Mouse (Mus musculus) liver, embryonic 11.5 days (tissue): ENCODE measurements around the gene Tnfaip2. TPM values are rescaled to one million over a fixed set of nuclear protein-coding genes. Genes with fewer than 3 reads are reported as not detected.
A peak's percentile ranks its signal among the peaks of the same experiment; 100 is the strongest.

ENCODE experiments used
- ATAC-seq: fragments of 200-750 bp; cut with Nextera tagmentation; replicated peaks from 2 replicates; pipeline ENCODE4 v1.8.0; 2017; ENCODE audit warnings: moderate number of reproducible peaks, mild to moderate bottlenecking, moderate TSS enrichment, moderate library complexity; ENCODE audit not compliant: low FRiP score
- DNase-seq: peaks from one replicate; pipeline ENCODE4 v3.0.0-alpha.2; 2017; ENCODE audit warnings: low spot score
- H3K27ac ChIP-seq: fragments of 300-500 bp; sonication (generic); 2 replicates; pipeline ENCODE4 v1.5.1; 2014; ENCODE audit warnings: mild to moderate bottlenecking, low read depth, low read length, control low read depth
- H3K27me3 ChIP-seq: fragments of 300-500 bp; sonication (generic); replicated peaks from 2 replicates; pipeline ENCODE4 v1.6.1; 2014; ENCODE audit warnings: low read length, mixed read lengths; ENCODE audit not compliant: control insufficient read depth, insufficient read depth
- H3K36me3 ChIP-seq: fragments of 300-500 bp; sonication (generic); 2 replicates; pipeline ENCODE4 v1.6.1; 2014; ENCODE audit warnings: mild to moderate bottlenecking, low read length, moderate library complexity, mixed read lengths; ENCODE audit not compliant: control insufficient read depth, insufficient read depth
- H3K4me1 ChIP-seq: fragments of 300-500 bp; sonication (generic); replicated peaks from 2 replicates; pipeline ENCODE4 v1.6.1; 2014; ENCODE audit warnings: low read length, mixed read lengths; ENCODE audit not compliant: control insufficient read depth, insufficient read depth
- H3K4me2 ChIP-seq: fragments of 300-500 bp; sonication (generic); 2 replicates; pipeline ENCODE4 v1.6.1; 2014; ENCODE audit warnings: mild to moderate bottlenecking, control low read depth, moderate library complexity
- H3K4me3 ChIP-seq: fragments of 300-500 bp; sonication (generic); 2 replicates; pipeline ENCODE4 v1.5.1; 2014; ENCODE audit warnings: low read depth, low read length, control low read depth
- H3K9ac ChIP-seq: fragments of 300-500 bp; sonication (generic); 2 replicates; pipeline ENCODE4 v1.6.1; 2014; ENCODE audit warnings: low read depth, low read length, control low read depth
- H3K9me3 ChIP-seq: fragments of 300-500 bp; sonication (generic); 2 replicates; pipeline ENCODE4 v1.6.1; 2016; ENCODE audit warnings: low read length, inconsistent platforms, mixed read lengths; ENCODE audit not compliant: control insufficient read depth
- WGBS: fragments of 180-500 bp; shearing (Covaris S2); extraction: QIAGEN DNeasy Blood & Tissue Kit; methylation state at CpG from one replicate; pipeline ENCODE4 v1.1.7; 2014; 5-methylcytosine and 5-hydroxymethylcytosine counted together
- polyA plus RNA-seq: library from polyadenylated mRNA; unstranded; fragments of >200 nt; fragmentation: Nextera tagmentation; extraction: Ambion mirVana; gene quantifications from 2 replicates; pipeline ENCODE4 v1.2.1, GENCODE M21; 2014

The Tnfaip2 gene
- polyA plus RNA-seq, 1 experiment from 2014 or later, result 107 TPM

DNA sequence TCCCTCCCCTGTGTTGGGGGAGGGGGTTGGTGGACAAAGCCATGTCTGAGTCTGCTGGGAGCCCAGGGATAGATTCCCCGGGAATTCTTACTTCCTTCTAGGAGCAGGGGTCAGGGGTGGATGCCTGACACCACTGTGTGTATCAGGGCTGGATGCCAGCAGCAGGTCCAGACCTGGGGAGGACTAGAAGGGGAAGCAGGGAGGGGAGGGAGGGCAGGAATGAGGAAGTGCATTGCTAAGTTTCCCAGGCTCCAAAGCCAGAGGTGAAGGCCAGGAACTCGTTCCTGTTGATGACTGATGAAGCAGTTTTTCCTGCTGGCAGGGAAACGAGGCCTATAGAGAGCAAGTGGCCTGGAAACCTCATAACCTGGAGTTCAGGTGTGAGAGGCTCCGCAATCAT, 10.2 kb upstream of the Tnfaip2 start:
- peaks cover 32% of the 10 kb centered on the region for H3K27me3 ChIP-seq
- H3K27ac ChIP-seq, result peak overlapping the region; percentile 20; the same call in 1 of the 2 replicates
- no peak overlapping the region for H3K9ac ChIP-seq
- ATAC-seq (no peak), DNase-seq (no peak)
- no peak overlapping the region for H3K4me2 ChIP-seq
- peaks cover 84% of the 10 kb centered on the region for H3K4me1 ChIP-seq
- H3K36me3 ChIP-seq, result no peaks in the 10 kb centered on the region
- no peak overlapping the region for H3K4me3 ChIP-seq
- H3K9me3 ChIP-seq, result no peaks in the 10 kb centered on the region
- WGBS, result 31% methylated on average over 4 of the region's 4 CpGs

DNA sequence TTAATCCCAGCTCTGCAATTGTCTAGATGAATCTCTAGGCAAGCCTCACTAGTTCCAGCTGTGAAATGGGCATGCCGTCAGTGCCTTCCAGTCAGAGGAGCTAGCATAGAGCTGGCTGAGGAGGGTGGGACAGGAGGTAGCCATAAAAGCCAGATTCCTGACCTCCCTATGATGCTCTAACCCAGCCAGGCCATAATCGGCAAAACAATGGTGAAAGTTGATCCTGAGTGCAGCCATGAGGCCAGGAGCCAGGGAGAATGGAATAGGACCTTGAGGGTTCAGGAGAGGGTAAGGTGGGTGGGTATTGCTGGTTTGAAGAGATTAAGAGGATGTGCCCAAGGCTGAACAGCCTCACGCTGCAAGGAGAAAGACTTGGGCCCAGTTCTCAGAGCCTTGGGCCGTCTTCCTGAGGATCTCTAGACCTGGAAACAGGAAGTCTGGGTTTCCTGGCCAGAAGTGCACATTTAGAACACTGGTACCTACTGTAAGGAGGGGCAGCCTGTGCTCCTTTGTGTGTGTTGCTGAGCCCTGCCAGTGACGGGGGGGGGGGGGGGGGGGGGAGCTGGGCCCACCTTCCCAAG, 9.4 kb upstream of the Tnfaip2 start:
- peaks cover 25% of the 10 kb centered on the region for H3K27me3 ChIP-seq
- H3K36me3 ChIP-seq, result no peaks in the 10 kb centered on the region
- H3K27ac ChIP-seq, result peak overlapping the region; percentile 53
- H3K4me1 ChIP-seq, result peaks cover 91% of the 10 kb centered on the region
- DNase-seq (no peak), ATAC-seq (no peak)
- no peak overlapping the region for H3K4me3 ChIP-seq
- H3K4me2 ChIP-seq, result peak overlapping the region; percentile 19
- 44% methylated on average over 5 of the region's 5 CpGs for WGBS
- H3K9ac ChIP-seq, result 0 out of 2 replicates have a peak overlapping the region, but pooled peaks have one; percentile 10
- no peaks in the 10 kb centered on the region for H3K9me3 ChIP-seq

DNA sequence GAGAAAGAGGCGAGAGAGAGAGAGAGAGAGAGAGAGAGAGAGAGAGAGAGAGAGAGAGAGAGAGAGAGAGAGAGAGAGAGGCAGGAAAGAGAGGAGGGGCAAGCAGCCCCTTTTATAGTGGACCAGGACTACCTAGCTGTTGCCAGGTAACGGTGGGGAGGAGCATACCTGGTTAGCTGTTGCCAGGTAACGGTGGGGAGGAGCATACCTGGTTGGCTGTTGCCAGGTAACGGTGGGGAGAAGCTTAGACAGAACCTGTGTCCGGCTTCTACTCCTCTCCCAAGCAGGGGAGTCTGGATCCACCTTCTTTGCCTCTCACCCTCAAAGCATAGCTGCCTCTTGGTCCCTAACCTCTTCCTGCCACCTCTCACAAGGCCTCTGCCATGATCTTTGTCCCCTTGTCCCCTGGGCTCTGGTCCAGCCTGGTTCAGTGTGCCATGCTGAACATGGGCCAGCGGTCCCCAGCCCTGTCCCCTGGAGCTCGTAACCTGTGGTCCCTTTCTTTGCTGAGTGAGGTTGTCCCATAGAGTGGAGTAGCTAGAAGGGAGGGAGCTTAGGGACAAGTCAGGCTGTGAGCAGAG, 8.0 kb upstream of the Tnfaip2 start:
- Histone ChIP-seq H3K4me2 (peak overlapping the region; percentile 46), H3K27ac (peak overlapping the region; percentile 71), H3K27me3 (peaks cover 11% of the 10 kb centered on the region), H3K9me3 (no peaks in the 10 kb centered on the region), H3K4me1 (peaks cover 93% of the 10 kb centered on the region), H3K36me3 (no peaks in the 10 kb centered on the region), H3K4me3 (peak overlapping the region; percentile 5; the same call in 1 of the 2 replicates), H3K9ac (peak overlapping the region; percentile 44)
- DNase-seq (no peak), ATAC-seq (peak; percentile 9; the same call in 1 of the 2 replicates)
- WGBS, result 45% methylated on average over 6 of the region's 7 CpGs

DNA sequence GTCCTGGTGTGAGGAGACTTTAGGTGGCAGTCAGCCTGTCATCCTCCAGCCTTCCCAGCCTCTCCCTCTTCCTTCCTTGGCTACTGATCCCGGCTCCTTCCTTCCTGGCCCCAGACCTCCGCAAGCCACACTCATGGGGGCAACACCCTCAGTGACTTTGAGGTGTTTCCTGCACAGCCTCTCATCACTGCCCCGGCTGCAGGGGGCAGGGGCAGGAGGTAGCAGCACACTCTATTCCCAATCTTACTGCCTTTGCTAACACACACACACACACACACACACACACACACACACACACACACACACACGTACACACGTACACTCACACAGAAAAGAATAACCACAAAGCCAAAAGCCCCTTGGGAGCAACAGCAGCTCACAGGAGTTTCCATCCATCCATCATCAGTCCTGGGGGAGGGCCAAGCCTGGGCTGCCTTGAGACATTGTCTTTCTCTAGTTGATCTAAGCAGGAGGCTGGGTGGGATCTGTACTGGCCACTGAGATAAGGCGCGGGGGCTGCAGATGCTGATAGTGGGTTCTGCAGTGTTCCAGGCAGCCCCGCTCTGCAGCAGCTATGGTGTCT, 7.4 kb upstream of the Tnfaip2 start:
- Histone ChIP-seq H3K4me2 (peak overlapping the region; percentile 46), H3K4me1 (peaks cover 93% of the 10 kb centered on the region), H3K4me3 (peak overlapping the region; percentile 5; the same call in 1 of the 2 replicates), H3K36me3 (no peaks in the 10 kb centered on the region), H3K27me3 (peaks cover 10% of the 10 kb centered on the region), H3K9ac (peak overlapping the region; percentile 44), H3K27ac (peak overlapping the region; percentile 71), H3K9me3 (no peaks in the 10 kb centered on the region)
- DNase-seq (peak; percentile 73), ATAC-seq (peak; percentile 92)
- WGBS, result 13% methylated on average over 8 of the region's 8 CpGs

DNA sequence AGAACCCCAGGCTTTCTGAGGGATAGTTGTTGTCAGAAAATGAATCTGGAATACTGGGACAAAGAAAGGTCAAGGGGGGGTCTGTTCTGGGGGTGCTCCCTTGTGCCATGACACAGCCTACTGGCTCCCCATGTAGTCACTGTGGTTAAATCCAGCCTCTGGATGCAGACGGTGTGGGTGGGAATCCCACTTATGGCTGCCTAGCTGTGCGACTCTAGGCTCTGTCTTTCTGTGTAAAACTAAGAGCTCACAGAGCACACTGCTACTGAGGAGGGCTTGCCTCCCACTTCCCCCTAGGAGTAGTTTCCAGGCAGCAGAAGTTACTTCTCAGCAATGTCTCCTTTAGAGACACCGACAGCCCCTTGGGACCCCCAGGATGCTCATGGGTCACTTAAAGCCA, 6.1 kb upstream of the Tnfaip2 start:
- Histone ChIP-seq H3K9ac (no peak overlapping the region), H3K4me1 (peaks cover 79% of the 10 kb centered on the region), H3K4me2 (no peak overlapping the region), H3K36me3 (no peaks in the 10 kb centered on the region), H3K27ac (peak overlapping the region; percentile 67), H3K9me3 (no peaks in the 10 kb centered on the region), H3K4me3 (no peak overlapping the region), H3K27me3 (no peaks in the 10 kb centered on the region)
- ATAC-seq (no peak), DNase-seq (no peak)
- 83% methylated on average over 3 of the region's 3 CpGs for WGBS

DNA sequence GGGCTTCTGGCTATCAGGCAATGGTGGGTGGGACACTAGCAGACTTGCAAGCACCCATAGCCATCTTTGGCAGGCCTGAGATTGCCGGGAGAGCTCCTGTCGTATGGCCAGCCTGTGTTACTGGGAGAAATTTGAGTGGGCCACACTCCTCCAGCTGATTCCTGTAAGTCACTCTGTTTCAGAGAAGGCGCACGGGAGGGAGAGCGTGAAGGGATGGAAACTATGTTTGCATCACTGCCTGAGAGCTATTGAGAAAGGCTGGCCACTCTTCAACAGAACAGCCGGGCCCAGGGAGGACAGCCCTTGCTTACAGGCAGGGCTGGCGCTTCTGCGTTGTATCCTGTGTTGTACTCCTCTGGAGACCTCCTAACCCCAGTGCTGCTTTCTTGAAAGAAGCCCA, 5.6 kb upstream of the Tnfaip2 start:
- Histone ChIP-seq H3K27ac (peak overlapping the region; percentile 67), H3K36me3 (no peaks in the 10 kb centered on the region), H3K9me3 (no peaks in the 10 kb centered on the region), H3K4me2 (no peak overlapping the region), H3K4me1 (peaks cover 78% of the 10 kb centered on the region), H3K9ac (peak overlapping the region; percentile 3; the same call in 1 of the 2 replicates), H3K27me3 (no peaks in the 10 kb centered on the region), H3K4me3 (no peak overlapping the region)
- ATAC-seq (no peak), DNase-seq (no peak)
- WGBS, result 68% methylated on average over 8 of the region's 8 CpGs

DNA sequence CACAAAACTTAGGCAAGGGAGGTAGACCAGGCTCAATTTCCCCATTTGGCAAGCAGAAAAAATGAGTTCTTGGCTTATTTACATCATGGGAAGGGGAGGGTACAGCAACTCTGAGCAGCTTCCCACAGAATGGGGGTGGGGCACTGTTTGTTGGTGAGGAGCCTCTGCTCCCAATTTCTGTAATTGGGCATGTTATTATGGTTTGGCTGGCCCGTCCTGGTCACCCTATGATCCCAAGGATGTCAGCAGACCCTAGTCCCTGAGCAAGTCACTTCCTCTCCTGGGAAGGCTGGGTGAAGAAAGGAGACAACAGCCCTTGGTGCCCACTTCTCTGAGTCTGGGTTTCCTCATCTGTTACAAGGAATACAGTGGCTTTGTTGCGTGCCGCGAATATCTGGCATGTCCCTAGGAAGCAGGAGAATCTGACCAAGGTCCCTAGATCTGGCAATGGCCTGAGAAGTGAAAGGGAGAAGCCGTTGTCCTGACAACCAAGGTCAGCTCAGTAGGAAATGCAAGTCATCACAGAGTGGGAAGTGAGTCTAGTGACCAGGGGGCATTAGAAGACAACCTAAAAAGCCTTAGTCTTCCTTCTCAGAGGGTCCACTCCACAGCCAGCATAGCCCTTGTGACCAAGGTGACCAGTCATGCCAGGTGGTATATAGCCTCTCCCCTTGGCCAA, 4.9 kb upstream of the Tnfaip2 start:
- no peaks in the 10 kb centered on the region for H3K9me3 ChIP-seq
- no peak for DNase-seq
- H3K27me3 ChIP-seq, result peaks cover 5% of the 10 kb centered on the region; the same call in 1 of the 2 replicates
- ATAC-seq, result no peak
- no peak overlapping the region for H3K4me2 ChIP-seq
- WGBS, result 36% methylated on average over 5 of the region's 5 CpGs
- H3K36me3 ChIP-seq, result no peaks in the 10 kb centered on the region
- H3K4me3 ChIP-seq, result no peak overlapping the region
- H3K4me1 ChIP-seq, result peaks cover 78% of the 10 kb centered on the region
- H3K9ac ChIP-seq, result no peak overlapping the region
- no peak overlapping the region; the same call in 1 of the 2 replicates for H3K27ac ChIP-seq

DNA sequence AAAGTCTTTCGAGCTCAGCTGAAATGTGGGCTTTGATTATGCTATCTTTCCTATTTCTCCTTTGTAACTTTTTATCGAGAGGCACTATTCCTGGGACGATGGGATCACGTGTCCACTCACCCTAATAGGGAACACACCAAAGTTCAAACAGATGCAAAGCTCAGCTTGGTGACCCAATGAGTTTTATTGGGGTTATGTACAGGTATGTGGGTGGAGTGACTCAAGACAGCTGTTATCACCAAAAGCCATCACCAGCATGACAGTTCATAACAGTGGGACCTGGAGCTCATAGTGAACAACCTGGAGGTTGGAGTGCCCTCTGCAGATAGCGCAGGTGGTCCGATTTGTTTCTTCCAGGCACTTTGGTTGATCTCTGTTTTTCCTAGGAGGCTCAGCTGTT, 3.4 kb upstream of the Tnfaip2 start:
- Histone ChIP-seq H3K27ac (no peak overlapping the region), H3K9me3 (no peaks in the 10 kb centered on the region), H3K36me3 (no peaks in the 10 kb centered on the region), H3K4me2 (no peak overlapping the region), H3K9ac (no peak overlapping the region), H3K27me3 (peaks cover 12% of the 10 kb centered on the region), H3K4me1 (peaks cover 69% of the 10 kb centered on the region), H3K4me3 (no peak overlapping the region)
- WGBS, result 82% methylated on average over 6 of the region's 6 CpGs
- ATAC-seq, result no peak
- no peak for DNase-seq
